Comparison of ENCODE assay signal across 8 mouse cellular contexts in genomic region chr10:21668976-21669375, GRCm38 (mm10).
A peak's percentile ranks its signal among the peaks of the same experiment; 100 is the strongest.
DNase-seq lines count a peak whose midpoint lies in the region; ATAC-seq and TF ChIP-seq lines count a peak whose summit lies in the region.

No protein-coding gene starts in this region.

- H3K27ac ChIP-seq in heart, embryonic 10.5 days: peak overlapping the region; percentile 59; the same call in 1 of the 2 replicates
- H3K27ac ChIP-seq in kidney, postnatal 0 days: peak overlapping the region; percentile 83

- H3K4me2 ChIP-seq in kidney, postnatal 0 days (ENCODE audit: low read length): peak overlapping the region; percentile 28; the same call in 1 of the 2 replicates

- H3K36me3 ChIP-seq in heart, embryonic 10.5 days: no peaks in the 10 kb centered on the region
- no peaks in the 10 kb centered on the region for H3K36me3 ChIP-seq in kidney, postnatal 0 days (ENCODE audit: insufficient read depth, low read length)

- 41% methylated on average over 17 of the region's 17 CpGs for WGBS in heart, embryonic 10.5 days
- 51% methylated on average over 17 of the region's 17 CpGs for WGBS in kidney, postnatal 0 days

- peaks cover 32% of the 10 kb centered on the region; the same call in 1 of the 2 replicates for H3K4me1 ChIP-seq in heart, embryonic 10.5 days
- no peaks in the 10 kb centered on the region for H3K4me1 ChIP-seq in kidney, postnatal 0 days (replicated peaks; ENCODE audit: insufficient read depth, low read length)

- TF ChIP-seq CTCF in kidney, postnatal 0 days (IDR thresholded peaks at IDR 0.05; ENCODE audit: low read depth): no peak

- peak; percentile 31 for DNase-seq in gastrocnemius, postnatal 14 days
- DNase-seq in gastrocnemius, adult 8-10 months (ENCODE audit: low spot score in 2 of 2): no peak
- no peak for DNase-seq in heart, embryonic 10.5 days (ENCODE audit: low spot score)
- peak; percentile 75 for DNase-seq in kidney, postnatal 0 days (ENCODE audit: low spot score)
- DNase-seq in mesoderm, embryonic 11.5 days (ENCODE audit: low read depth, low spot score): peak; percentile 32
- DNase-seq in retina, postnatal 1 day: no peak
- DNase-seq in right cerebral cortex, postnatal 14 days: no peak
- no peak for DNase-seq in gastrocnemius, postnatal 10 days

- no peaks in the 10 kb centered on the region; the same call in 1 of the 2 replicates for H3K9me3 ChIP-seq in heart, embryonic 10.5 days
- H3K9me3 ChIP-seq in kidney, postnatal 0 days (replicated peaks; ENCODE audit: low read length): no peaks in the 10 kb centered on the region

- peak; percentile 65; the same call in 1 of the 2 replicates for ATAC-seq in kidney, postnatal 0 days (replicated peaks; ENCODE audit: low FRiP score, low read depth)

- intact Hi-C loops in gastrocnemius, postnatal 14 days (cut with DNase I; ENCODE audit: low total_unique reads): no loop called here

- H3K4me3 ChIP-seq in heart, embryonic 10.5 days: 0 out of 2 replicates have a peak overlapping the region, but pooled peaks have one; percentile 10
- H3K4me3 ChIP-seq in kidney, postnatal 0 days (replicated peaks; ENCODE audit: low read depth, low read length): no peak overlapping the region

- no peaks in the 10 kb centered on the region for H3K27me3 ChIP-seq in heart, embryonic 10.5 days (ENCODE audit: insufficient read depth, poor library complexity, severe bottlenecking)
- H3K27me3 ChIP-seq in kidney, postnatal 0 days (ENCODE audit: insufficient read depth, low read length): no peaks in the 10 kb centered on the region

- H3K9ac ChIP-seq in kidney, postnatal 0 days (ENCODE audit: low read depth, low read length): no peak overlapping the region

Comparison
In these comparisons a context has a peak if more than half of its experiments do, and no peak if none do; other contexts are left out.
1. DNase-seq: peak in gastrocnemius, postnatal 14 days (single experiment), kidney, postnatal 0 days (single experiment) and mesoderm, embryonic 11.5 days (single experiment); none in gastrocnemius, adult 8-10 months (0 of 2), heart, embryonic 10.5 days (single experiment), retina, postnatal 1 day (single experiment), right cerebral cortex, postnatal 14 days (single experiment) and gastrocnemius, postnatal 10 days (single experiment).